Mouse (Mus musculus): Measurements from ENCODE around the gene Ttll5. TPM values are rescaled to one million over a fixed set of nuclear protein-coding genes. Genes with fewer than 3 reads are reported as not detected.

Gene Ttll5
- polyA plus RNA-seq, 1 experiment, result 230 TPM

- Histone ChIP-seq H3K27ac (ENCODE audit: control insufficient read depth, insufficient read depth, low read depth, low read length) (peak overlapping the region; percentile 64; the same call in 1 of the 2 replicates), H3K36me3 (ENCODE audit: control insufficient read depth, insufficient read depth, low read length) (peaks cover 2% of the 10 kb centered on the region; the same call in 1 of the 2 replicates), H3K27me3 (ENCODE audit: control insufficient read depth, insufficient read depth, low read length) (no peaks in the 10 kb centered on the region), H3K4me3 (ENCODE audit: control insufficient read depth, low read depth, low read length) (no peak overlapping the region), H3K4me1 (ENCODE audit: control insufficient read depth, insufficient read depth, low read length) (peaks cover 2% of the 10 kb centered on the region; the same call in 1 of the 2 replicates)
- TF ChIP-seq CTCF (IDR thresholded peaks at IDR 0.05; ENCODE audit: control insufficient read depth, insufficient read depth, insufficient replicate concordance, low read depth, low read length) (no peak), POLR2A (IDR thresholded peaks at IDR 0.05; ENCODE audit: control insufficient read depth, low read depth, low read length) (no peak)
These were observed 176.7 kb downstream of the Ttll5 start for GRCm38 (mm10) chr12:86001120-86001655.

- no peak for TF ChIP-seq POLR2A (IDR thresholded peaks at IDR 0.05; ENCODE audit: control insufficient read depth, low read depth, low read length)
- no peak for TF ChIP-seq CTCF (IDR thresholded peaks at IDR 0.05; ENCODE audit: control insufficient read depth, insufficient read depth, insufficient replicate concordance, low read depth, low read length)
- no peaks in the 10 kb centered on the region; the same call in 1 of the 2 replicates for H3K4me1 ChIP-seq (ENCODE audit: control insufficient read depth, insufficient read depth, low read length)
These were observed 180.2 kb downstream of the Ttll5 start for GRCm38 (mm10) chr12:86004627-86005026.

GRCm38 (mm10) chr12:86007377-86007776 lies 182.9 kb downstream of the Ttll5 start:
- Histone ChIP-seq H3K27ac (ENCODE audit: control insufficient read depth, insufficient read depth, low read depth, low read length) (no peak overlapping the region), H3K4me1 (ENCODE audit: control insufficient read depth, insufficient read depth, low read length) (no peaks in the 10 kb centered on the region), H3K27me3 (ENCODE audit: control insufficient read depth, insufficient read depth, low read length) (no peaks in the 10 kb centered on the region), H3K4me3 (ENCODE audit: control insufficient read depth, low read depth, low read length) (no peak overlapping the region), H3K36me3 (ENCODE audit: control insufficient read depth, insufficient read depth, low read length) (no peaks in the 10 kb centered on the region)
- no peak for TF ChIP-seq CTCF (IDR thresholded peaks at IDR 0.05; ENCODE audit: control insufficient read depth, insufficient read depth, insufficient replicate concordance, low read depth, low read length)
- no peak for TF ChIP-seq POLR2A (IDR thresholded peaks at IDR 0.05; ENCODE audit: control insufficient read depth, low read depth, low read length)

More at GRCm38 (mm10) chr12:86004627-86005026, 180.2 kb downstream of the Ttll5 start:
- no peaks in the 10 kb centered on the region for H3K27me3 ChIP-seq (ENCODE audit: control insufficient read depth, insufficient read depth, low read length)
- H3K27ac ChIP-seq (ENCODE audit: control insufficient read depth, insufficient read depth, low read depth, low read length), result no peak overlapping the region
- H3K36me3 ChIP-seq (ENCODE audit: control insufficient read depth, insufficient read depth, low read length), result no peaks in the 10 kb centered on the region; the same call in 1 of the 2 replicates
- no peak overlapping the region for H3K4me3 ChIP-seq (ENCODE audit: control insufficient read depth, low read depth, low read length)

- no peaks in the 10 kb centered on the region; the same call in 1 of the 2 replicates for H3K36me3 ChIP-seq (ENCODE audit: control insufficient read depth, insufficient read depth, low read length)
- TF ChIP-seq CTCF (IDR thresholded peaks at IDR 0.05; ENCODE audit: control insufficient read depth, insufficient read depth, insufficient replicate concordance, low read depth, low read length), result no peak
- TF ChIP-seq POLR2A (IDR thresholded peaks at IDR 0.05; ENCODE audit: control insufficient read depth, low read depth, low read length), result no peak
- no peak overlapping the region for H3K27ac ChIP-seq (ENCODE audit: control insufficient read depth, insufficient read depth, low read depth, low read length)
- H3K4me3 ChIP-seq (ENCODE audit: control insufficient read depth, low read depth, low read length), result no peak overlapping the region
- H3K4me1 ChIP-seq (ENCODE audit: control insufficient read depth, insufficient read depth, low read length), result no peaks in the 10 kb centered on the region
- no peaks in the 10 kb centered on the region for H3K27me3 ChIP-seq (ENCODE audit: control insufficient read depth, insufficient read depth, low read length)
These were observed 186.2 kb downstream of the Ttll5 start for GRCm38 (mm10) chr12:86010656-86011055.

- Histone ChIP-seq H3K36me3 (ENCODE audit: control insufficient read depth, insufficient read depth, low read length) (no peaks in the 10 kb centered on the region; the same call in 1 of the 2 replicates), H3K27me3 (ENCODE audit: control insufficient read depth, insufficient read depth, low read length) (no peaks in the 10 kb centered on the region), H3K4me1 (ENCODE audit: control insufficient read depth, insufficient read depth, low read length) (no peaks in the 10 kb centered on the region), H3K27ac (ENCODE audit: control insufficient read depth, insufficient read depth, low read depth, low read length) (no peak overlapping the region), H3K4me3 (ENCODE audit: control insufficient read depth, low read depth, low read length) (no peak overlapping the region)
- TF ChIP-seq POLR2A (IDR thresholded peaks at IDR 0.05; ENCODE audit: control insufficient read depth, low read depth, low read length), result no peak
- no peak for TF ChIP-seq CTCF (IDR thresholded peaks at IDR 0.05; ENCODE audit: control insufficient read depth, insufficient read depth, insufficient replicate concordance, low read depth, low read length)
These were observed 187.7 kb downstream of the Ttll5 start for GRCm38 (mm10) chr12:86012195-86012594.

- Histone ChIP-seq H3K27me3 (ENCODE audit: control insufficient read depth, insufficient read depth, low read length) (no peaks in the 10 kb centered on the region), H3K36me3 (ENCODE audit: control insufficient read depth, insufficient read depth, low read length) (no peaks in the 10 kb centered on the region; the same call in 1 of the 2 replicates), H3K27ac (ENCODE audit: control insufficient read depth, insufficient read depth, low read depth, low read length) (no peak overlapping the region), H3K4me1 (ENCODE audit: control insufficient read depth, insufficient read depth, low read length) (no peaks in the 10 kb centered on the region), H3K4me3 (ENCODE audit: control insufficient read depth, low read depth, low read length) (no peak overlapping the region)
- no peak for TF ChIP-seq POLR2A (IDR thresholded peaks at IDR 0.05; ENCODE audit: control insufficient read depth, low read depth, low read length)
These were observed 189.7 kb downstream of the Ttll5 start for GRCm38 (mm10) chr12:86014174-86014573.

- Histone ChIP-seq H3K4me3 (ENCODE audit: control insufficient read depth, low read depth, low read length) (no peak overlapping the region), H3K4me1 (ENCODE audit: control insufficient read depth, insufficient read depth, low read length) (no peaks in the 10 kb centered on the region), H3K27ac (ENCODE audit: control insufficient read depth, insufficient read depth, low read depth, low read length) (no peak overlapping the region), H3K27me3 (ENCODE audit: control insufficient read depth, insufficient read depth, low read length) (no peaks in the 10 kb centered on the region), H3K36me3 (ENCODE audit: control insufficient read depth, insufficient read depth, low read length) (no peaks in the 10 kb centered on the region; the same call in 1 of the 2 replicates)
- TF ChIP-seq POLR2A (IDR thresholded peaks at IDR 0.05; ENCODE audit: control insufficient read depth, low read depth, low read length) (no peak), CTCF (IDR thresholded peaks at IDR 0.05; ENCODE audit: control insufficient read depth, insufficient read depth, insufficient replicate concordance, low read depth, low read length) (no peak)
These were observed 190.2 kb downstream of the Ttll5 start for GRCm38 (mm10) chr12:86014621-86015020.
